Mouse (Mus musculus) thymus, adult 2 months (tissue): Measurements from ENCODE around the gene Dennd4a. TPM values are rescaled to one million over a fixed set of nuclear protein-coding genes. Genes with fewer than 3 reads are reported as not detected.

Experiments
- DNase-seq: peaks from one replicate; pipeline ENCODE4 v3.0.0; 2021
- H3K27ac ChIP-seq: fragments of 200-500 bp; 2 replicates; pipeline ENCODE4 v1.5.1; 2012; ENCODE audit warnings: low read length, control low read depth; ENCODE audit not compliant: control insufficient read depth, insufficient read depth
- H3K27me3 ChIP-seq: fragments of 200-500 bp; 2 replicates; pipeline ENCODE4 v1.6.1; 2012; ENCODE audit warnings: mild to moderate bottlenecking, low read length, moderate library complexity, mixed read lengths; ENCODE audit not compliant: control insufficient read depth, insufficient read depth
- H3K36me3 ChIP-seq: fragments of 200-500 bp; 2 replicates; pipeline ENCODE4 v1.6.1; 2012; ENCODE audit warnings: mild to moderate bottlenecking, low read length, moderate library complexity; ENCODE audit not compliant: control insufficient read depth, insufficient read depth
- H3K4me1 ChIP-seq: fragments of 200-500 bp; replicated peaks from 2 replicates; pipeline ENCODE4 v1.6.1; 2012; ENCODE audit warnings: low read length; ENCODE audit not compliant: control insufficient read depth, insufficient read depth
- H3K4me3 ChIP-seq: fragments of 200-500 bp; 2 replicates; pipeline ENCODE4 v1.5.1; 2012; ENCODE audit warnings: mild to moderate bottlenecking, low read length, control low read depth, moderate library complexity; ENCODE audit not compliant: control insufficient read depth, insufficient read depth
- CTCF ChIP-seq: fragments of 200-500 bp; IDR thresholded peaks from 2 replicates; pipeline ENCODE4 v1.5.1; 2012; ENCODE audit warnings: mild to moderate bottlenecking, control low read depth, low read length, moderate library complexity, borderline replicate concordance; ENCODE audit not compliant: control insufficient read depth, poor library complexity, insufficient read depth; ENCODE audit errors: extremely low read depth
- POLR2A ChIP-seq: fragments of 200-500 bp; IDR thresholded peaks from 2 replicates; pipeline ENCODE4 v1.6.1; 2012; ENCODE audit warnings: mild to moderate bottlenecking, low read length, control low read depth, moderate library complexity; ENCODE audit not compliant: control insufficient read depth, poor library complexity, insufficient read depth; ENCODE audit errors: extremely low read depth
- WGBS: fragments of 180-500 bp; shearing (Covaris S2); methylation state at CpG from one replicate; pipeline ENCODE4 v1.1.7; 2018; 5-methylcytosine and 5-hydroxymethylcytosine counted together
- polyA plus RNA-seq: library from polyadenylated mRNA; depleted of rRNA; stranded (reverse); fragments of >200 nt; gene quantifications from 2 replicates; pipeline ENCODE4 v1.2.3, GENCODE M21; 2012

Gene Dennd4a
- polyA plus RNA-seq, 1 experiment = 12.3 TPM

GRCm38 (mm10) chr9:64798859-64799258, 12.3 kb upstream of the Dennd4a start:
- TF ChIP-seq POLR2A (no peak), CTCF (no peak)
- peaks cover 15% of the 10 kb centered on the region for H3K4me1 ChIP-seq
- H3K36me3 ChIP-seq = no peaks in the 10 kb centered on the region
- no peak overlapping the region for H3K4me3 ChIP-seq
- 41% methylated on average over 2 of the region's 2 CpGs for WGBS
- H3K27ac ChIP-seq = no peak overlapping the region
- no peaks in the 10 kb centered on the region for H3K27me3 ChIP-seq
- no peak for DNase-seq

- Histone ChIP-seq H3K27ac (no peak overlapping the region), H3K36me3 (no peaks in the 10 kb centered on the region), H3K4me3 (no peak overlapping the region), H3K27me3 (no peaks in the 10 kb centered on the region), H3K4me1 (peaks cover 15% of the 10 kb centered on the region)
- TF ChIP-seq CTCF (no peak), POLR2A (no peak)
- no peak for DNase-seq
- 98% methylated on average over 5 of the region's 5 CpGs for WGBS
Observed at GRCm38 (mm10) chr9:64799504-64799903, 11.6 kb upstream of the Dennd4a start.

- Histone ChIP-seq H3K27me3 (no peaks in the 10 kb centered on the region), H3K27ac (no peak overlapping the region), H3K36me3 (no peaks in the 10 kb centered on the region), H3K4me3 (no peak overlapping the region), H3K4me1 (peaks cover 8% of the 10 kb centered on the region)
- TF ChIP-seq CTCF (no peak), POLR2A (no peak)
- WGBS = 96% methylated on average over 5 of the region's 5 CpGs
- DNase-seq = no peak
Observed at GRCm38 (mm10) chr9:64802561-64802960, 8.6 kb upstream of the Dennd4a start.

GRCm38 (mm10) chr9:64803373-64804214, 7.5 kb upstream of the Dennd4a start:
- Histone ChIP-seq H3K27ac (no peak overlapping the region), H3K4me1 (peaks cover 3% of the 10 kb centered on the region), H3K36me3 (no peaks in the 10 kb centered on the region), H3K27me3 (no peaks in the 10 kb centered on the region), H3K4me3 (no peak overlapping the region)
- 94% methylated on average over 5 of the region's 5 CpGs for WGBS
- TF ChIP-seq POLR2A (no peak), CTCF (no peak)
- DNase-seq = no peak

DNA sequence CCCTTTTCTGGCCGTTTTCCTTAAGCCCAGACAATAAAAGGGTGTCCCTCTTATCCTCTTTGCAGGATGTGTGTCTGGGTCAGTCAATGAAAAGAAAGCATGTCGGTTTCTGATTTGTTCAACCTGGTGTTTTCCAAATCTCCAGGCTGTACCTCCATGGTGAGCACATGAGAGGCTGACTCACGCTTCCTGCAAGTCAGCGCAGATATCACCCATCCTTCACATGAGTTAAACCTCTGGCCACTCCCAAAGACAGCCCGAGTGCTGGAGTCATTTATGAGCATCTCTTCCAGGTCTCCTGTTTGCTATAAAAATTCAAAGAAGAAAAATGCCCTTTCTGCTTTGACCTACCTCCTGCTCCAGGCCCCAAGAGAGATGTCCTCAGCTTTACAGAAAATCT, 5.3 kb upstream of the Dennd4a start:
- Histone ChIP-seq H3K4me3 (no peak overlapping the region), H3K36me3 (no peaks in the 10 kb centered on the region), H3K27ac (no peak overlapping the region), H3K27me3 (no peaks in the 10 kb centered on the region), H3K4me1 (no peaks in the 10 kb centered on the region)
- TF ChIP-seq POLR2A (no peak), CTCF (no peak)
- no peak for DNase-seq
- WGBS = 79% methylated on average over 5 of the region's 5 CpGs

DNA sequence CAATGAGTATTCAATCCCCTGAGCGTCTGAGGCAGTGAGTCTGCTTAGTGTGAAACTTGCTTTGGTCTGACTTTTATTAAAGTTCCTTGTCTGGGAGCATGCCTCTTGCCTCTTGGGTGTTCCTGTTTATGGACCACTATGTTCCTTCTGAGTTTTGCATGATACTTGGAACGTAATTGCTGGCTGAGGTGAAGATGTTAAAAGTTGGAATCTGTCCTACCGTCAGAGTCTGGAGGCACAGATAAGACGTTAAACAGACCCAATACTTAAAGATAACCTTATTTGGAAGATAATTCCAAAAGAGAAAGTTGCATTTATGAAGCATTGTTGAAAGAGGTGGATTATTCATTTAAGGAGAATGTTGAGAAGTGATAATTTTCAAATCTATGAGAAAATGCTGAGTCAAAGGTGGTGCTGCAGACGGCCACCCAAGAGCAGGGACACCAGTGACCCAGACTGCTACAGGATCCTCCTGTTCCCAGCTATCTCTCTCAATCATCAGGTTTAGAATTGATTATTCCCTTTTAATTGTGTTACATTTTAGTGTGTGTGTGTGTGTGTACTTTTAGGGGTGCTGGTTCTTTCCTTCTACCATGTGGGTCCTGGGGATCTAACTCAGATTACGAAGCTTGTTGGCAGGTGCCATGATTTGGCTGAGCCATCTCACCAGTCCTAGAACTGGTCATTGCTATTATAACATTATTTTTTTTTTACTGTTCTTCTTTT, 4.6 kb upstream of the Dennd4a start:
- no peak overlapping the region for H3K4me3 ChIP-seq
- 89% methylated on average over 6 of the region's 6 CpGs for WGBS

More for the DNA sequence above, 4.6 kb upstream of the Dennd4a start:
- DNase-seq = no peak
- TF ChIP-seq POLR2A = no peak
- no peaks in the 10 kb centered on the region for H3K27me3 ChIP-seq
- no peaks in the 10 kb centered on the region for H3K4me1 ChIP-seq
- H3K36me3 ChIP-seq = no peaks in the 10 kb centered on the region
- no peak overlapping the region for H3K27ac ChIP-seq
